Mouse (Mus musculus): Measurements from ENCODE around the gene 4930519P11Rik. TPM values are rescaled to one million over a fixed set of nuclear protein-coding genes. Genes with fewer than 3 reads are reported as not detected.

4930519P11Rik gene
- total and polyA plus RNA-seq, 2 experiments = 0.37 TPM; not detected in 1

GRCm38 (mm10) chr2:154617061-154617460 is 3.8 kb upstream of the 4930519P11Rik start:
- no peak overlapping the region for H3K9ac ChIP-seq (ENCODE audit: low read depth, low read length)
- peaks cover 3% of the 10 kb centered on the region; the same call in 1 of the 2 replicates for H3K4me1 ChIP-seq (ENCODE audit: control insufficient read depth, insufficient read depth, low read length)
- H3K4me3 ChIP-seq (ENCODE audit: insufficient read depth, low read depth, low read length) = no peak overlapping the region
- 93% methylated on average over 3 of the region's 3 CpGs for WGBS
- no peaks in the 10 kb centered on the region for H3K79me2 ChIP-seq (ENCODE audit: control insufficient read depth, insufficient read depth, low read length)
- H3K27ac ChIP-seq (replicated peaks; ENCODE audit: insufficient read depth, low read depth, low read length) = no peak overlapping the region
- H3K27me3 ChIP-seq (ENCODE audit: control insufficient read depth, insufficient read depth, low read length) = no peaks in the 10 kb centered on the region
- H3K36me3 ChIP-seq (ENCODE audit: control insufficient read depth, insufficient read depth, low read length) = no peaks in the 10 kb centered on the region
- no peak for DNase-seq (ENCODE audit: extremely low read depth, low read depth, low spot score)
- no peak for TF ChIP-seq POLR2A (IDR thresholded peaks at IDR 0.05; ENCODE audit: extremely low read depth, insufficient read depth, low read length)
- TF ChIP-seq CTCF (IDR thresholded peaks at IDR 0.05; ENCODE audit: low read depth, low read length) = no peak

GRCm38 (mm10) chr2:154615674-154616073 is 2.4 kb upstream of the 4930519P11Rik start:
- H3K4me1 ChIP-seq (ENCODE audit: control insufficient read depth, insufficient read depth, low read length) = peaks cover 3% of the 10 kb centered on the region; the same call in 1 of the 2 replicates
- WGBS = 75% methylated on average over 5 of the region's 5 CpGs
- no peaks in the 10 kb centered on the region for H3K27me3 ChIP-seq (ENCODE audit: control insufficient read depth, insufficient read depth, low read length)
- no peak overlapping the region for H3K4me3 ChIP-seq (ENCODE audit: insufficient read depth, low read depth, low read length)
- H3K79me2 ChIP-seq (ENCODE audit: control insufficient read depth, insufficient read depth, low read length) = no peaks in the 10 kb centered on the region
- DNase-seq (ENCODE audit: extremely low read depth, low read depth, low spot score) = no peak
- no peak overlapping the region for H3K9ac ChIP-seq (ENCODE audit: low read depth, low read length)
- TF ChIP-seq POLR2A (IDR thresholded peaks at IDR 0.05; ENCODE audit: extremely low read depth, insufficient read depth, low read length) (no peak), CTCF (IDR thresholded peaks at IDR 0.05; ENCODE audit: low read depth, low read length) (no peak)
- H3K36me3 ChIP-seq (ENCODE audit: control insufficient read depth, insufficient read depth, low read length) = no peaks in the 10 kb centered on the region
- H3K27ac ChIP-seq (replicated peaks; ENCODE audit: insufficient read depth, low read depth, low read length) = no peak overlapping the region; the same call in 1 of the 2 replicates

- no peak for DNase-seq (ENCODE audit: extremely low read depth, low read depth, low spot score)
- Histone ChIP-seq H3K27ac (replicated peaks; ENCODE audit: insufficient read depth, low read depth, low read length) (no peak overlapping the region; the same call in 1 of the 2 replicates), H3K9ac (ENCODE audit: low read depth, low read length) (no peak overlapping the region), H3K27me3 (ENCODE audit: control insufficient read depth, insufficient read depth, low read length) (no peaks in the 10 kb centered on the region), H3K4me3 (ENCODE audit: insufficient read depth, low read depth, low read length) (no peak overlapping the region), H3K79me2 (ENCODE audit: control insufficient read depth, insufficient read depth, low read length) (no peaks in the 10 kb centered on the region), H3K4me1 (ENCODE audit: control insufficient read depth, insufficient read depth, low read length) (peaks cover 5% of the 10 kb centered on the region; the same call in 1 of the 2 replicates), H3K36me3 (ENCODE audit: control insufficient read depth, insufficient read depth, low read length) (no peaks in the 10 kb centered on the region)
- TF ChIP-seq POLR2A (IDR thresholded peaks at IDR 0.05; ENCODE audit: extremely low read depth, insufficient read depth, low read length) = no peak
- TF ChIP-seq CTCF (IDR thresholded peaks at IDR 0.05; ENCODE audit: low read depth, low read length) = no peak
- 71% methylated on average over 19 of the region's 19 CpGs for WGBS
Observed at GRCm38 (mm10) chr2:154614841-154615576, 1.8 kb upstream of the 4930519P11Rik start.

GRCm38 (mm10) chr2:154609050-154609767 is 4.0 kb downstream of the 4930519P11Rik start:
- TF ChIP-seq POLR2A (IDR thresholded peaks at IDR 0.05; ENCODE audit: extremely low read depth, insufficient read depth, low read length) (no peak), CTCF (IDR thresholded peaks at IDR 0.05; ENCODE audit: low read depth, low read length) (no peak)
- Histone ChIP-seq H3K27me3 (ENCODE audit: control insufficient read depth, insufficient read depth, low read length) (no peaks in the 10 kb centered on the region), H3K4me3 (ENCODE audit: insufficient read depth, low read depth, low read length) (no peak overlapping the region), H3K79me2 (ENCODE audit: control insufficient read depth, insufficient read depth, low read length) (no peaks in the 10 kb centered on the region), H3K27ac (replicated peaks; ENCODE audit: insufficient read depth, low read depth, low read length) (peak overlapping the region; percentile 3), H3K4me1 (ENCODE audit: control insufficient read depth, insufficient read depth, low read length) (peaks cover 26% of the 10 kb centered on the region), H3K9ac (ENCODE audit: low read depth, low read length) (no peak overlapping the region), H3K36me3 (ENCODE audit: control insufficient read depth, insufficient read depth, low read length) (no peaks in the 10 kb centered on the region)
- DNase-seq (ENCODE audit: extremely low read depth, low read depth, low spot score) = peak; percentile 89
- WGBS = 15% methylated on average over 10 of the region's 10 CpGs

- Histone ChIP-seq H3K36me3 (ENCODE audit: control insufficient read depth, insufficient read depth, low read length) (no peaks in the 10 kb centered on the region), H3K4me1 (ENCODE audit: control insufficient read depth, insufficient read depth, low read length) (peaks cover 26% of the 10 kb centered on the region), H3K4me3 (ENCODE audit: insufficient read depth, low read depth, low read length) (no peak overlapping the region), H3K27ac (replicated peaks; ENCODE audit: insufficient read depth, low read depth, low read length) (no peak overlapping the region), H3K79me2 (ENCODE audit: control insufficient read depth, insufficient read depth, low read length) (peaks cover 5% of the 10 kb centered on the region; the same call in 1 of the 2 replicates), H3K9ac (ENCODE audit: low read depth, low read length) (no peak overlapping the region), H3K27me3 (ENCODE audit: control insufficient read depth, insufficient read depth, low read length) (no peaks in the 10 kb centered on the region)
- peak; percentile 84 for DNase-seq (ENCODE audit: extremely low read depth, low read depth, low spot score)
- 22% methylated on average over 1 of the region's 1 CpGs for whole genome bisulfite sequencing
- TF ChIP-seq CTCF (IDR thresholded peaks at IDR 0.05; ENCODE audit: low read depth, low read length) = no peak
- no peak for TF ChIP-seq POLR2A (IDR thresholded peaks at IDR 0.05; ENCODE audit: extremely low read depth, insufficient read depth, low read length)
Observed at GRCm38 (mm10) chr2:154606965-154607364, 6.3 kb downstream of the 4930519P11Rik start.
